13 mouse cellular contexts compared by ENCODE assay signal in genomic region chrX:162728228-162728627, GRCm38 (mm10). TPM values are rescaled to one million over a fixed set of nuclear protein-coding genes. Genes with fewer than 3 reads are reported as not detected.
DNase-seq lines count a peak whose midpoint lies in the region; ATAC-seq lines count a peak whose summit lies in the region.
"Had no signal": no experiment of that assay in that cellular context is flagged by ENCODE, and none has a peak within 500 bp of the region (broad histone marks: within the 10 kb centered on the region; RNA-seq: fewer than 3 reads in every experiment).

No protein-coding gene starts in this region.

- no peaks in the 10 kb centered on the region for H3K27me3 ChIP-seq in heart, embryonic 11.5 days (ENCODE audit: control insufficient read depth, insufficient read depth, low read length)
- no peaks in the 10 kb centered on the region for H3K27me3 ChIP-seq in liver, embryonic 11.5 days (replicated peaks; ENCODE audit: control insufficient read depth, insufficient read depth, low read length)
- H3K27me3 ChIP-seq in liver, embryonic 15.5 days: no peaks in the 10 kb centered on the region

- H3K36me3 ChIP-seq in heart, embryonic 11.5 days (ENCODE audit: control insufficient read depth, insufficient read depth, low read length): no peaks in the 10 kb centered on the region
- no peaks in the 10 kb centered on the region for H3K36me3 ChIP-seq in liver, embryonic 11.5 days (ENCODE audit: control insufficient read depth, insufficient read depth, low read length)
- H3K36me3 ChIP-seq in liver, embryonic 15.5 days (replicated peaks): no peaks in the 10 kb centered on the region
- H3K36me3 ChIP-seq: G1E had no signal

- no peaks in the 10 kb centered on the region for H3K4me1 ChIP-seq in heart, embryonic 11.5 days (ENCODE audit: control insufficient read depth, insufficient read depth, low read length)
- H3K4me1 ChIP-seq in liver, embryonic 11.5 days (replicated peaks; ENCODE audit: control insufficient read depth, insufficient read depth, low read length): 0 out of 2 replicates have a peak, but pooled peaks cover 3% of the 10 kb centered on the region
- peaks cover 10% of the 10 kb centered on the region for H3K4me1 ChIP-seq in liver, embryonic 15.5 days (replicated peaks)

- no peak for DNase-seq in heart, postnatal 4 days
- no peak for DNase-seq in liver, embryonic 11.5 days (ENCODE audit: low spot score)
- no peak for DNase-seq in liver
- DNase-seq in embryo, embryonic 10.5 days (ENCODE audit: low spot score): peak; percentile 51
- no peak for DNase-seq in layer of hippocampus, adult 8-10 months (ENCODE audit: low spot score in 2 of 2)
- DNase-seq: heart, adult 2 months; kidney, adult 18-20 months; lung, postnatal 4 days; right cerebral cortex, postnatal 25 days; thymus, adult 18-20 months had no signal

- no peak overlapping the region for H3K27ac ChIP-seq in heart, embryonic 11.5 days (ENCODE audit: low read depth, low read length)
- H3K27ac ChIP-seq in liver, embryonic 11.5 days (ENCODE audit: low read depth, low read length): peak overlapping the region; percentile 30
- no peak overlapping the region for H3K27ac ChIP-seq in liver, embryonic 15.5 days (replicated peaks)
- H3K27ac ChIP-seq: heart, adult 2 months had no signal

- H3K4me2 ChIP-seq in heart, embryonic 11.5 days: peak overlapping the region; percentile 51
- peak overlapping the region; percentile 49 for H3K4me2 ChIP-seq in liver, embryonic 11.5 days
- no peak overlapping the region for H3K4me2 ChIP-seq in liver, embryonic 15.5 days

- WGBS in heart, embryonic 11.5 days (ENCODE audit: insufficient replicate concordance): 35% methylated on average over 7 of the region's 7 CpGs
- WGBS in liver, embryonic 11.5 days: 47% methylated on average over 7 of the region's 7 CpGs
- 54% methylated on average over 7 of the region's 7 CpGs for WGBS in liver, embryonic 15.5 days (ENCODE audit: insufficient replicate concordance)

- no peak overlapping the region for H3K9ac ChIP-seq in heart, embryonic 11.5 days (ENCODE audit: low read depth, low read length)
- H3K9ac ChIP-seq in liver, embryonic 11.5 days (ENCODE audit: low read depth, low read length): no peak overlapping the region
- no peak overlapping the region for H3K9ac ChIP-seq in liver, embryonic 15.5 days

- no peaks in the 10 kb centered on the region for H3K9me3 ChIP-seq in heart, embryonic 11.5 days (replicated peaks; ENCODE audit: control insufficient read depth, low read length)
- no peaks in the 10 kb centered on the region for H3K9me3 ChIP-seq in liver, embryonic 11.5 days (ENCODE audit: control insufficient read depth, low read length)
- H3K9me3 ChIP-seq in liver, embryonic 15.5 days (replicated peaks): no peaks in the 10 kb centered on the region
- H3K9me3 ChIP-seq: G1E had no signal

- no peak for ATAC-seq in heart, embryonic 11.5 days (replicated peaks; ENCODE audit: insufficient number of reproducible peaks, low FRiP score, low TSS enrichment)
- ATAC-seq in liver, embryonic 11.5 days (replicated peaks; ENCODE audit: low FRiP score): peak; percentile 79
- peak; percentile 40; the same call in 1 of the 2 replicates for ATAC-seq in liver, embryonic 15.5 days (ENCODE audit: insufficient read depth)

- H3K4me3 ChIP-seq in heart, embryonic 11.5 days (ENCODE audit: low read depth, low read length): no peak overlapping the region
- H3K4me3 ChIP-seq in liver, embryonic 11.5 days (ENCODE audit: low read depth, low read length): no peak overlapping the region
- H3K4me3 ChIP-seq in liver, embryonic 15.5 days (replicated peaks): no peak overlapping the region
- H3K4me3 ChIP-seq: heart, adult 2 months had no signal

RNA-seq across cellular contexts. Expression of gene Rbbp7, which starts 32.0 kb away (rescaled TPM):
- 441 and 477 TPM in 2 replicates for polyA plus RNA-seq in heart, embryonic 11.5 days (2014; fragmentation: Nextera tagmentation; extraction: Ambion mirVana)
- 100 to 1,000 TPM; 246 to 256 TPM for total RNA-seq in heart, postnatal 4 days (2021)
- polyA plus RNA-seq in liver, embryonic 11.5 days (2014; fragmentation: Nextera tagmentation; extraction: Ambion mirVana): 410 and 453 TPM in 2 replicates
- 250 and 289 TPM in 2 replicates for polyA plus RNA-seq in liver, embryonic 15.5 days (2015; fragmentation: Nextera tagmentation; extraction: Ambion mirVana)
- 100 to 1,000 TPM; 148 to 170 (median 161) TPM for total RNA-seq in layer of hippocampus, adult 8-10 months (2022)
